Mouse (Mus musculus) cerebellum, adult 9-11 months (tissue): ENCODE measurements around the gene Scrn3.
A peak's percentile ranks its signal among the peaks of the same experiment; 100 is the strongest.

Source experiments
- DNase-seq: peaks from one replicate; pipeline ENCODE4 v3.0.0; 2022

Scrn3 gene

DNA sequence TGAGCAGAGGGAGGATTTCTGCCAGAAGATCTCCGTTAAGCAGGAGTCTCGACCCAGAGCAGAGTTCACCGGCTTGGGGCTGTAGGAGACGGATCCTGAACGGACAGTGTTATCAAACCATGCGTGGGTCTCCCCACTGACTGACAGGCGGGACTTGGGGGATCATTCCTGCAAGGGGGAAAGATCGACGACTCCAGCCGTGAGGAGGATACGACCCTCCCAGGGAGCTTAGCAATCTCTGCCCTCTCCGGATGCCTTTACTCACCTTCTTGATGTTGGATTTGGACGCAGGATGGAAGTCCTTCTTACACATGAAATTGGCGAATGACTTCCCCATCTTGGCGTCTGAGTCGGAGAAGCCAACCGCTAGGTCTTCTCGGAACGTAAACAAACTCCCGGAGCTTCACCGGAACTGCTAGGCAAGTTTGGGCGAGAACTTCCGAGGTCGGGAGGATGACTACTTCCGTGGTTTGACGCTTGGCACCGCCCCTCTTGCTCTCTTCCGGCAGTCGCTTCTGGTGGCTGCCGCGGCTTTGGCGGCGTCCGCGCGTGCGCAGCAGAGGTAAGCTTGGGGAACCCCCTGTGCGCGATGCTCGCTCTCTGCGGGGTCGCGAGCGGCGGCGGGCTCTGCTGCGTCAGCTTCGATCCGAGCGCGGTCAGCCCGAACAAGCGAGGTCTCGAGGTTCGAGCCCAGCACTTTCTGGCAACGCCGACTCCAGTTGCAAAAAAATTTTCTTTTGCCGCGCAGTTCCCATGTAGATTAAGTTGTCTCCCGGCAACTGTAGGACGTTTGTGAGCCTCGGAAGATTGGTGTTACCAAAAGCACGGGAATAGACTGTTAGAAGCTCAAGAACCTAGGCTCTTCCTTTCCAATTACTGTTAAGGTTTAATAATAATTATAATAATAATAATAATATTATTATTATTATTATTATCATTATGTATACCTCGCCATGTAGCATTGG lies at the start of gene Scrn3, which contains the start of gene Cir1:
TSS of gene Scrn3 (plus strand) at position 450 of the 965 bp plus-strand sequence.
TSS of gene Cir1 (minus strand) at position 550 of the 965 bp plus-strand sequence.
- DNase-seq = peak; percentile 97

DNA sequence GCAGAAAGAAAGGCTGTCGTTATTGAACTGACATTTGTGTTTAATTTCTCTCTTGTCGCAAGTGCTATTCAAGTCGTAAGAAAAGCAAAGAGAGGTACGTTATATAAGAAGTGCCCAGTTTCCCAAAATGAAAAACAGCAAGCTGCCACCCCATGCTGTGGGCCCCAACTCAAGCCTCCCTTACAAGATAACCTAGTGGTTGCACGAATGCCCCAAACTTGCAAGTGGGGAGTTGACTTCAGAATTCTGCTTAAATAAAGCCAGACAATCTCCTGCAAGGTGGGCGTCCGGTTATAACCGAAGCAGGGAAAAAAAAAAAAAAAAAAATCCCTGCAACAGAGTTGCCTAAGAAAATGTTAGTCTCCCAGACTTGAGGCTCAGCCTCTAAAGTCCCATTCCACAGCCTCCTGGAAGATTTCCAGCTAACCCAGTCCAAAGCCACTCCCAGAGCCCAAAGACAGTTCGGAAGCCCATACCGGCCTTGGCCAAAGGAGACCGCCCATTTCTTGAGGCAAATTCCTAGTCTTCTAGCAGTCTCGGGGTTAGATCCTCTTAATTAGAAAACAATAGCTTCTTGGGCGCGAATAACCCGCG lies 49.1 kb upstream of the Scrn3 start:
- DNase-seq = no peak

DNA sequence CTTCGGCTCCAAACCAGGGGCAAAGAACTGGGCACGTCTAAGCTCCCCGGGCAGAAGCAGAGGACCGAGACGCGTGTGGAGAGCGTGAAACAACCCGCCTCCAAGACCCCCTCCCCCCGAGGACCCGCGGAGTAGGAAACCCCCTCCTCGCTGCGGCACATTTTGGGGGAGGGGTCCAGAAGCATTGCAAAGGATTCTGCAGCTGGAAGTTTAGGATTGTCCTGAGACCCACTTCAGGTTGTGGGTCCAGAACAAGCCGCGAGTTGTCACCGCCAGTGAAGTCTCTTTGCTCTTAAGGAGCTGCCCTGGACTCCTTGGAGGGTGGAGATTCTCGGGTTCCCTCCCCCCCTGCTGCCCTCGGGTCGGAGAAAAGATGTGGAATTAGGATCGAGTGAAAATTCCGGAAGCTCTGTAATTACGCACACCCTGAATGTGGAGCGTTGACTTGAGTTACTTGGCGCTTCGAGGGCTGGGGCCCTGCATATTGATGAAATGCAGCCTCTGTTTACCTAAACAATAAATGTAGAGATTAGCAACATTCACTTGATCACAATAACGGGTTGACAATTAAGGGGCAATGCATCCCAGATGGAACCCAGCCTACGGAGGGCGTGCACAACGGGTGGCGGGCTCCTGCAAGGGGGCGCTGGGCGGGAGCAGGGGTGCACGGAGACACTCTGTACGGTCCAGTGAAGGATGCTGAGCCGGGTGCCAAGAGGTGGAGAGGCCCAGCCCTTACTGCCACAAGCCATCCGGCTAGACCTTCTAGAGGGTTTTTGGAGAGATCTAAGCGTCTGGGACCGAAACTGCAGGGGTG lies 48.4 kb upstream of the Scrn3 start:
- no peak for DNase-seq

DNA sequence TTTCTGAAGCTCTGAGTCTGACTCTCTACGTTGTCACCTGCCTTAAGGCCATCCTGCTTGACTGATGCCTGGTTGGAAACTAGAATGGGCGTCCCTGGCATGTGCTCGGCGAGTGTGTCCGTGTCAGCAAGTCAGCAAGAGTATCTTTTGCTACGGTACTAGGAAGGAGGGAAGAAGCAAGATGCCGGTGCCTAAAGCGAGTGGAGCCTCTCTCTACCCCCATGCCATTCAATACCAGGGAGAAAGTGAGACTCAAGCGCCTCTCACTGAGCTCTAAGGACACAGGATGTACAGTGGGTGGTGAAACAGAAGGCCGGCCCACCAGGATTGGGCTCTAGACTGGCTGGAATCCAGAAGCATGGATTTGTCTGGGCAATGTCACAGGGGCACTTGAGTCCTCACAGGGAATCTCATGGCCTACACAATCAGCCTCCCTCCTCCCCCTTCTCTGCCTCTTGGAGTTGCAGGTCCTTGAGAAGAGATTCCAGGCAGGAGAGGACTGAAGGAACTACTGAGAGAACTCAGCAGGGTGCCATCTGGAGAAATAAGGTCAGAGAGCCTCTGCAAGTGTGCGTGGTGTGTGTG lies 47.7 kb upstream of the Scrn3 start:
- DNase-seq = no peak

DNA sequence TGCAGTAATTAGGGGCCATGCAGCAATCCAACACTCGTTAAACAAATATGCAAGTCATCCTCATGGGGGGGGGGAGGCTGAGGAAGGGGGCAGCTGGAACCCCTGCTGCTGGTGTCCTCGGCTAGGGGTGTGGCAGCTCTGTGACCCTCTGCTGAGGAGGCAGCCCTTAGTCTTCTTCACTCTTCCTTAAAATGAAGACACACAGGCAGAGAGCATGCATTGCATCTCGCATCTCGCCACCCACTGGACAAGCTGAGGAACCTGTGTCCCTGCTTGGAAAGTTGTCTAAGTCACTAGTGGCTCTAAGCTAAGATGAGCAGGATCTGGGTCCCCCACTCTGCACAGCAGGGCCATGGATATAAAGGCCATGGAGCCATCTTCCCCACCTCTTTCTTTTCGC lies 46.4 kb upstream of the Scrn3 start:
- DNase-seq = no peak

DNA sequence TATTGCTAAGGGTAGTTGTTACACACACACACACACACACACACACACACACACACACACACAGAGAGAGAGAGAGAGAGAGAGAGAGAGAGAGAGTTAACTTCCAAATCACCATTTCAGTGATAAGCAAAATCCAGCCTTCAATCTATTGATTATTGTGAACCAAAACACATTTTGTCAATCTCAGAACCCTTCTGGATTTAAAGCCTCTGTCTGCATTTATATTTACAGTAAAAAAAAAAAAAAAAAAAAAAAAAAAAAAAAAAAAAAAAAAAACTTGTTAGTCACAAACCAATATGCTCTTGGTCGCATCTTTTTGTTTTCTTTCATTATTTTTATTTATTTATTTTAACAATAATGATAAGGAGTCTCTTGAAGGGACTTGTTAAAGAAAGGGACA lies 45.8 kb upstream of the Scrn3 start:
- DNase-seq = no peak

DNA sequence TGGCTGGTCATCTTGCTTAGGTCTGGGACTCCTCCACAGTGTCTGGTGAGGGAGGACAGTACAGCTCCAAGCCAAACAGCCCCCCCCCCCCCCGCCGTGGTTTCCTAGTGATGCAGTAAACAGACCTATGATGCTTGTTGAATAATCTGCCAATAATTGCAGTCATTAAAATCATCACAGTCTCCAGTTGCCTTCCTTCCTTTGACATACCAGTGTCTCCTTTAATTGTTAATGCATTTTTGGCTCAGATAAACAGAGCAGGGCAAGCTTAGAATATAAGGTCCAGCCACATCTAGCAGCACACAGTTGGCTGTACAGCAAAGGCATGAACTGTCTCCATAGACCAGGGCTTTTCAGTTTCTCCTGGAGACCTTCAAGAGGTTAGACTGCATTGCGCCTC lies 45.2 kb upstream of the Scrn3 start:
- no peak for DNase-seq

DNA sequence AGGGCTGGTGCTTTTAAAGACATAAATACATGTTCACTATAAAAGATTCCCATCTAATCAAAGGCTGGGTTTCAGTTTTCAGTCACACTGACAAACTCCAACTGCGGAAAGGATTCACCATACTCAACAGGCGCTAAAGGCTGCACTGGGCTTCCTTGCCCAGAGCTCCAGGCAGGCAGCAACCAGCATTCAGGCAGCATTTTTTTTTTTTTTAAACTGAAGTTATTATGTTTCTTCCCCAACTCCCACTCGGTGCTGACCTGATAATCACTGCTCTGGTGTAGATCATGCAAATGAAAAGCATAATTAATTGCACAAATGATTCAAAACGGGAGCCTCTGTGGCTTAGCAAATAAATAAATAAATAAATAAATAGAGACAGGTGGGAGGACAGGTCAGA lies 44.6 kb upstream of the Scrn3 start:
- DNase-seq = no peak

DNA sequence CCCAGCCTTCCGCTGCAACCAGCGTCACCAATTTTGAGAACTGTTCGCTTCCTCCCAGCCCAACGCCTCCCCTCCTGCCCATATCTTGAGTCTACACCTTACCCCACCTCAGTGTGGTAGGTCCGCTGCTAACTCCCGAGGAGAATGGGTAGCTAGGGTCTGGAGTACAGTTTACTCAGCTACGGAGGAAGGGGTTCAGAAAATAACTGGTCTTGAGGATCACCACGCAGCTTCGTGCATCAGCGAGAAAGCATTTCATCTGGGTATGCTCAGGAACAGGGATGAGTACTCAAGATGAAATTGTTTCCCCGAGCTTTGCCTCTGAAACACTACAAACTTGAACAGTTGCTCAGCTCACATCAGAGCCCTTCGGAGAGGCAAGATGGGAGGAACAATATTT lies 44.1 kb upstream of the Scrn3 start:
- no peak for DNase-seq

DNA sequence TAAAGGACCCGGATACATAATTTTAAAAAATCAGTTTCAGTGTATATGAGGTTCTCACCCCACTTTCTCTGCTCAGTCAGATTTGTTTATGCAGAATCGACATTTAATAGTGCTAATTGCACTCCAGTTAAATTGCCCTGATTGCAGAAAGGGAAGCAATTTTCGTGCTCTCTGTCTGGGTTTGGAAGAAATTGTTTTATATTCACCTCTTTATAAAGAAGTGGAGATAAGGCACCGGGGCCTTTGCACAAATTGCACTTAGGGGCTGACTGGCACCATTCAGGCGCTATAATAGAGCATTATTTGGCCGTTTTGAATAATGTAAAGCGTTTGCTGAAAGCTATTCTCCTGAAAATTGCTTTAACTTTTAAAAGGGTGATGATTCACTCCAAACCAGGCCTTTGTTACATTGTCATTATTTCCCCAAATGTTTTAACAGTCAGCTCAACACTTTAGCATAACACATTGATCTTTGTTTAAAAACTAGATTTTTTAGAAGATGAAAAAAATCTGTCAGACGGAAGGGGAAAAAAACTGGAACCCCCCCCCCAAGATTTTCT lies 43.5 kb upstream of the Scrn3 start:
- no peak for DNase-seq

DNA sequence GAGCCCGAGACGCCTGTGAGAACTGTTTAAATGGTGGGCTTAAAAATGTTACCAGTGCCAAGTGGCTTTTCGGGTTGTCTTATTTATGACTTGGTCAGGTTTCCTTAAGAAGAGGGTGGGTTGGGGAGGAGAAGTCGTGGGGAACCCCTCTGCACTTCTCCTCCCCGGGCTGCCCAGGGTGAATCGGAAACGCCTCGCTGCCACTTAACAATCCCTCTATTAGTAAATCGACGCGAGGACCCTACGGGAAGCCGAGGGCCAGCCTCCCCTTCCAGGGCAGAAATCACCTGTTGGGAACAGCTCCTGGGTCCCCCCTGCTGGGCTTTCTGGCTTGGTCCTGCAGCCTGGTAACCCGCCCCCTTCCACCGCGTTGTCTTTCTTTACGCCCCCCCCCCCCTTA lies 42.7 kb upstream of the Scrn3 start:
- no peak for DNase-seq

DNA sequence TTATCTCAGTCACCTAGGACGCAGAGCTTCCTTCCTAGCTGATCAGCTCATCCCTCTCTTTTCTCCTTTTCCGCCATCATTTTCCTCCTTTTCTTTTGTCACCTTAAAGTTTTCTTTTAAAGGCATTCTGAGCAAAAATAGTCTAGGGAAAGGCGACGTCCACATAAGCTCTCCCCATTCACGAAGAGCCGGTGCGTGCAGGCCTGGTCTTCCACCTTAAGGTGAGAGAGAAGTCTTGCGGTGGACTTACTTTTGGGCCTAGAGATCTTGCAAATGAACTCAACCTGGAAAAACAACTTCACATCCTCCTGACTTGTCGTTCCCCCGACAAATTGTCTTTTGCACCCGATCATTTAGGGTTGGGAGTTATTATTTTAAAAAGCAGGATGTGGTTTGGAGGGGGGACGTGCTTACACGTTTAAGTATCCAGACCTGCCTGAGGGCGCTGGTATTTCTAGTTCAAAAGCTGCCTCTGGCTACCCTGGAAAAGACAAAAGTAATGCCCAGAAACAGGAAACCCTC lies 42.3 kb upstream of the Scrn3 start:
- no peak for DNase-seq

DNA sequence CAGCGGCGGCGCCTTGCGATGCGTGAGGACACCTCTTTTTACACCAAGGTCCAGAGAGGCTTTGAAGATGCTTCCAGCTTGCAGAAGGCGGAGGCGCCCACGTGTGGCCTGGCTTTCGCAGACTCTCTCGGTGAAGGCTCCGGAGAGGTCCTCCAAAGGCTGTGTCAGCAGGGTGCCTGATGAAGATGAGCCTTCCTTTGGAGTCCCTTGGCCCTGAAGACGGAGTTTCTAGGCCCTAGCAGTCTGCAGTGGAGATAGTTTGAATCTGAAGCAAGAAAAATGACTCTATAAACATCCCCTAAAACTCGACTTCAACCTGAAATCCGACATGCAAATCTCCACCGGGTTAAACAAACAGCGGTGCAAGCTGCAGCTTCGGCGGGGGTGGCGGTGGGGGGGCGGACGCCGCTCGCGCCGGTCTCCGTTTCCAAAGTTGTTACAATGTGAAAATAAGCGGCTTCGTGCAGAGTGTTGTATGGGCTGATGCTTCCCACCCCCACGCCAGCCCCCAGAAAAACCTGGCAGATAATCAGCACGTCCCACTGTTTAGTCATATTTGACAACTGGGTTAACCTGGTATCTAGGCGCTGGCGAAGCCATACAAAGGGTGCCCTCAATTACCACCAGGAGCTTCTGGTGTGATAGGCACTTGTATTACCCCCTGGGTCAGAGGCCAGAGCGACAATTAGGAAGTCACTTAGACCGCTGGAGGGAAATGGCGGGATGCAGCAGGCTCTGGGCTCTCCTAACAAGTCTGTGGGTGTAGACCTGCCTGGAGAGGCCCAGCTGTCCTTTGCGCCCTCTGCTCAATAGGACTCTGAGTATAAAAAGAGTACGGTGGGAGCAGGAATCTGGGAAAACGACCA lies 41.6 kb upstream of the Scrn3 start:
- DNase-seq = no peak

DNA sequence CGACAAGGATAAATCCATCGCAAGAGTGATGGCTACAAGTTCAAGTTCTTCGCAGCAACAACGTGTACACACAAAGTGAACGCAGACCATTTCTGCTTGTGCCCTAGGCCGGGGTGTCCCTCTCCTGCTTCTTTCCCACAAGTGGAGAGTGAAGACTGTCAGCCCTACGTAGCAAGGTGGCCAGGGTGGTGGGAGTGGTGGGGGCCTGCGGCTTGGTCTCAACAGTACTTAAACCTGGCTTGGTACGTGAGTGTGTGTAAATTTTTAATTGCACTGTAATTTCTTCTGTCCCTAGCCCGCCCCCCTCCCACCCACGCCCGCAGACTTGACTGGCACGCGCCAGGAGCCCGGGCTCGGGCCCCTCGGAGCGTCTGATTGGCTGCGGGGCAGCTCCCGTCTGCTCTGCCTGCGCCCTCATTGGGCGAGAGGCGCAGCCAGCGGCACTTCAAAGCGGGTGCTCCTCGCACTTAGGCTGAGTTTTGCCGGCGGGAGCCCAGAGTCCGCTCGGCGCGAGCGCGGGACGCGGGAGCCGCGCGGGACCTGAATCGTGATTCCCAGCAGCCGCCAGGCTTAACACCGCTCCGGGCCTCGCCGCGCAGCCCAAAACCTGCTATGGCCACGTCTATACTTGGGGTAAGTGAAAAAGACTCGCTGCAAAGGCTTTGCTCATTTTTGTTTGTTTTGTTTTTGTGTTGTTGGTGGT lies 40.8 kb upstream of the Scrn3 start, which contains the start of gene Sp9:
TSS of gene Sp9 (plus strand) at position 467 of the 703 bp plus-strand sequence.
- DNase-seq = no peak

DNA sequence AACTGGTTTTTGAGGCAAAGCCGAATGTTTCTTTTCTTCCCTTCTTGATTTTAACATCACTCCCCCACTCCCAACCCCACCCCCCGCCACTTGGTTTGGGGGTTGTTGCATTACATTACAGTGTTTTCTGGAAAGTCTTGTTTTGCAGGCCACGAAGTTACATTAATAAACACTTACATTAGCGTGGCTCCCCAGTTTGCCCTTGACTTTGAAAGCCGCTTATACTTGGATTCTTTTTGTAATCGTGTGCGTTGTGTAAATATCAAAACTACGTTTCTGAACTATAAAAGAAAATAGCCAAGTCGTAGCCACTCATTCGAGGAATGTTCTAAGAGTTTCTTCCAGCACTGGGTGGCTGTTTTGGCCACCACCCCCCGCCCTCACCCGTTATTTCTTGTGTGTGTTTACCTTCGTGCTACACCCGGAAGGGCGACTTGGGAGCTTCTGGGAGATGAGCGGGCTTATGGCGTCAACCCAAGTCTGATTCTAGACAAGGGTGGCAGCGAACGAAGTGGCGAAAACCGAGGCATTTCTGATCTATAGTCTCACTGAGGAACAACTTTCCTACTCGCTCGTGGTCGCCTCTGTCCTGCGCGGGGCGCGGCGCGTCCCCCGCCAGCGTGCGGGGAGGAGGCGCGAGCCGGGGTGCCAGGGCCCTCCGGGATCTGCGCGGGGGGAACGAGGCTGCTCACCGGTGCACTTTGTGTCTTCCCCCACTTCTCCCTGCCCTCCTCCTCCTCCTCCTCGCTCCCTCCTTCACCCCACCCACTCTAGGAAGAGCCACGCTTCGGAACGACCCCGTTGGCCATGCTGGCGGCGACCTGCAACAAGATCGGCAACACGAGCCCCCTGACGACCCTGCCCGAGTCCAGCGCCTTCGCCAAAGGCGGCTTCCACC lies 39.8 kb upstream of the Scrn3 start:
- peak; percentile 11 for DNase-seq

DNA sequence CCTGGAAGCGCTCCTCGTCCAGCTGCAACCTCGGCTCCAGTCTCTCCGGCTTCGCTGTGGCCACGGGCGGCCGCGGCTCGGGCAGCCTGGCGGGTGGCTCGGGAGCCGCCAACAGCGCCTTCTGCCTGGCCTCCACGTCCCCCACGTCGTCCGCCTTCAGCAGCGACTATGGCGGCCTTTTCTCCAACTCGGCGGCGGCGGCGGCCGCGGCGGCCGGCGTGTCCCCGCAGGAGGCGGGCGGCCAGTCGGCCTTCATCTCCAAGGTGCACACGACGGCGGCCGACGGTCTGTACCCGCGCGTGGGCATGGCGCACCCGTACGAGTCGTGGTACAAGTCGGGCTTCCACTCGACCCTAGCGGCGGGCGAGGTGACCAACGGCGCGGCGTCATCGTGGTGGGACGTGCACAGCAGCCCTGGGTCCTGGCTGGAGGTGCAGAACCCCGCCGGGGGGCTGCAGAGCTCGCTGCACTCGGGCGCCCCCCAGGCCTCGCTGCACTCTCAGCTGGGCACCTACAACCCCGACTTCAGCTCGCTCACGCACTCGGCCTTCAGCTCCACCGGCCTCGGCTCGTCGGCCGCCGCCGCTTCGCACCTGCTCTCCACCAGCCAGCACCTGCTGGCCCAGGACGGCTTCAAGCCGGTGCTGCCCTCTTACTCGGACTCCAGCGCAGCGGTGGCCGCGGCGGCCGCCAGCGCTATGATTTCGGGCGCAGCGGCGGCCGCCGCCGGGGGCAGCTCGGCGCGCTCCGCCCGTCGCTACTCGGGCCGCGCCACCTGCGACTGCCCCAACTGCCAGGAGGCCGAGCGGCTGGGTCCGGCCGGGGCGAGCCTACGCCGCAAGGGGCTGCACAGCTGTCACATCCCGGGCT lies 38.9 kb upstream of the Scrn3 start:
- peak; percentile 18 for DNase-seq

DNA sequence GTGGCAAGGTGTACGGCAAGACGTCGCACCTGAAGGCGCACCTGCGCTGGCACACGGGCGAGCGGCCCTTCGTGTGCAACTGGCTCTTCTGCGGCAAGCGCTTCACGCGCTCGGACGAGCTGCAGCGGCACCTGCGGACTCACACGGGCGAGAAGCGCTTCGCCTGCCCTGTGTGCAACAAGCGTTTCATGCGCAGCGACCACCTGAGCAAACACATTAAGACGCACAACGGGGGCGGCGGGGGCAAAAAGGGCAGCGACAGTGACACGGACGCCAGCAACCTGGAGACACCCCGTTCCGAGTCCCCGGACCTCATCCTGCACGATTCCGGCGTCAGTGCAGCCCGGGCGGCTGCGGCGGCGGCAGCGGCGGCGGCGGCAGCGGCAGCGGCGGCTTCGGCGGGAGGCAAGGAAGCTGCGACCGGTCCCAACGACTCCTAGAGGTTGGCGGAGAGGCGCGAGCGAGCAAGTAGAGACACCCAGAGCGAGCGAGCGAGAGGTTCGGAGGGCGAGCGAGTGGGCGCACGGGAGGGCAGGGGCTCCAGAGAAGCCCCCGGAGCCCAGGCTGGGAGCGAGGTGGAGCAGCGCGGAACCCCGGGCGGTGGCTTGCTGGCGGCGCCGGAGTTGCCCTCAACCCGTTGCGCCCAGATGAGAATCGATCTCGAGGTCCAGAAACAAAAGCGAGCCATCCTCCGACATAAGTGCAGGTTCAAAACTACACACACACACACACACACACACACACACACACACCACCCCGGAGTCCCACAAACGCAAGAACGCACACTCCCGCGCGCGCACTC lies 38.1 kb upstream of the Scrn3 start:
- DNase-seq = peak; percentile 14
